Mouse (Mus musculus): ENCODE measurements around the gene Eef1e1. TPM values are rescaled to one million over a fixed set of nuclear protein-coding genes. Genes with fewer than 3 reads are reported as not detected.
"Not testable (repeated sequence)": the region's sequence is repeated elsewhere in the genome, so short reads cannot be mapped to it uniquely, and the experiment has no call there.

The Eef1e1 gene
- total RNA-seq, 4 experiments from 2014 or later = 11.4 to 17.3 (median 14.8) TPM

- no peak for DNase-seq (ENCODE audit: low spot score)
Measured at GRCm38 (mm10) chr13:38625492-38626228, 33.2 kb downstream of the Eef1e1 start.

DNA sequence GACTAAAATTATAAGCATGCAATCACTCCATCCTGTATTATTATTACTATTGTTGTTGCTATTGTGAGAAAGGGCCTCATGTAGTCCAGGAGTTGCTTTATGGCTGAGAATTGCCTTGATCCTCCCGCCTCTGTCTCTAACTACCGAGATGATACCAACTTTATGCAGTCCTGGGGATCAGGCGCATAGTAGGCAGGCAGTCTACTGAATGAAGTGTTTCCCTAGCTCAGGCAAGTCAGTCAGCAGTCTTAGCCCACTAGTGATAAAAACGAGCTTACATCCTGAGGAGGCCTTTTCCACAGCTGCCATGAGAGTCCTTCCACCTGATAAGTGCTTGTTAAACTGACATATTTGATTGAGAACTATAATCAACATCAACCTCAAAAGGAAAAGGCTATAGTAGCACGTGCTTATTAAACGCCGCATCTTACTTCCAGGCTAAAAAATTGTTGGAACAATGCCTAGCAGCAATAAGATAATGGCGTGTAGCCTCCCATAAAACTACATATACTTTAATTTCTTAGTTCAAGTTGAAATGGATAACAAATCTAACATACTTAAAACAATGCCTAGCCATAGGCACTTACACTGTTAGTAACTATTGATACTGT lies 34.5 kb downstream of the Eef1e1 start:
- no peak for DNase-seq (ENCODE audit: low spot score)

DNA sequence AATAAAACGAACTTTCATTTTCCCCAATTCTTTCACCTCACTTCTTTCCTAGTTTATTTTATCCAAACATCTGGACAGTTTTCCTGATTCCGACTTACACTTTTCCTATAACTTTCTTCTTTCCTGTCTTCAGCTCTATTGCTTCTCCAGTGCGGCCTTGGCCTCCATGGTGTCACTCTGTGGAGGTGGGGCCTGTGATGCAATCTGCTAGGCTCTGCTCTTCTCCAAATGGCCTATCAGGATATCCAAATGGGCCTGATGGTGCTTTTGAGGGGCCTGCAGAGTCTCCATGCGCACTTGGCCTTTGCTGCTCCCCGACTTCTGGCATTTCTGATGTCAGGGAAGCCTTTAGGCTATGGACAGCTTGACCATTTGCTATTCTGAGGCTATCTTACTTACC lies 35.6 kb downstream of the Eef1e1 start:
- DNase-seq (ENCODE audit: low spot score) = no peak

GRCm38 (mm10) chr13:38618001-38618630 lies 40.7 kb downstream of the Eef1e1 start:
- not testable (repeated sequence) for DNase-seq (ENCODE audit: low spot score)

GRCm38 (mm10) chr13:38616887-38617286 lies 42.0 kb downstream of the Eef1e1 start:
- no peak for DNase-seq (ENCODE audit: low spot score)

GRCm38 (mm10) chr13:38615656-38616055 lies 43.2 kb downstream of the Eef1e1 start:
- DNase-seq (ENCODE audit: low spot score) = no peak

- no peak for DNase-seq (ENCODE audit: low spot score)
Measured at GRCm38 (mm10) chr13:38614298-38614697, 44.6 kb downstream of the Eef1e1 start.

DNA sequence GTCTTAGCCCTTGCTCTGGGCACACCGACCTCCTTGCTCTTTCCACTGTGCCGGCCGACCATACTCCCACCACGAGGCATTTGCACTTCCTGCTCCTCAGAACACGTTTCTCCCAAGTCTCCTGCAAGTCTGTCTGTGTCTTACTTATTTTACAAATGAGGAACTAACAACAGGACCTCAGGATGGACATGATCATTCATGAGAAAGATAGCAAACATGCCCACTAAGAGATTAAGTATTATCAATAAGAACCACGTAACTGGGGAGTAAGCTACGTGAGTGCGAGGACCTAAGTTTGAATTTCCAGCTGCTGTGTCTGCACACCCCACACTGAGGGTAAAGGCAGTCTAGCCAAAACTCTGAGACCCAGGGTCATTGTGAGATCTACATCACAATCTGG lies 45.3 kb downstream of the Eef1e1 start:
- DNase-seq (ENCODE audit: low spot score) = no peak

DNA sequence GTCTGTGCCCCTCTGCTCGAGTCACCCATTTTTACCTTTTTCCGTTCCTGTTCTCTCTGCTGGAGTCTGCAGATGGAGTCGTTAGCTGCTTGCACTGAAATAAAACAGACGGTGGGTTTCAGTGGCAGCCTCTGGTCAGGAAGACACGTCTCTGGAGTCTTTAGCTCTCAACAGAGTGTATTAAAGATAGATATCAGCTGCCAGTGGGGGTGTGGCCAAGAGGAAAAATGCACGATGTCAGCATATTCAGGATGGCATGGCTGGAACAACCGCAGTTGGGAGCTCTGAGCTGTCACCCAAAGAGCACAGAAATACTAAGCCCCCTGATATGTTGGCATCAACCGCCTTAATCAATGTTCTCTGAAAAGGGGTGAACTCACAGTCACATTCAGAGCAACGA lies 46.2 kb downstream of the Eef1e1 start:
- no peak for DNase-seq (ENCODE audit: low spot score)

DNA sequence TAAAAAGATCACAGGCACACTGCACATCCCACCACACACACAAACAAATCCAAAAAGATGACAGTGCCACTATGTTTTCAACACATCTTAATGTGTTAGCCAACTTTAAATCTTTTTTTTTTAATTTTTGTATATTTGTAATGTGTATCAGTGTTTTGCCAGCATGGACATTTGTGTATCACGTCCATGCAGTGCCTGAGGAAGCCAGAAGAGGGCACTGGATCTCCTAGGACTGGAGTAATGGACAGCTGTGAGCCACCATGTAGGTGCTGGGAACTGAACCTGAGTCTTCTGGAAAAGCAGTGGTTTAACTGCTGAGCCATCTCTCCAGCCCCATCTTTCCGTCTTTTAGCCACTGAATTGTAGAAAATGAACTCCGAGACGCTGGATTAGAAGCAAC lies 46.7 kb downstream of the Eef1e1 start:
- no peak for DNase-seq (ENCODE audit: low spot score)

DNA sequence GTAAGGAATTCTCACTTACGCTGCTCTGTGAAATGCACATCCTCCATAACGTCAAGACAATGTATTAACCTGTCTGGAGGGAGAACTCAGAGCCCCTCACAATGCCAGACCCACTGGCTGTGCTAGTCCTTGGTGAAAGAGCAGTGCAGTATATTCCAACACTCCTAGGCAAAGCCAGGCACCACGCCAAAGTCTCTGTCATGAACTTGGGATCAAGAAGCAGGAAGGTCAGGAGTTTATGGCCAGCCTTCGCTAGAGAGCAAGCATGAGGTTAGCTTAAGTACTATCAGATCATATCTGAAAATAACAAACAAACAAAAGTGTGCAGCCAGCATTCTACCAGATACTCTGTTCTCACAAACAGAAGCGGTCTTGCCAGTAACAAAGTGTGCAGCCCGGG lies 48.5 kb downstream of the Eef1e1 start:
- no peak for DNase-seq (ENCODE audit: low spot score)

DNA sequence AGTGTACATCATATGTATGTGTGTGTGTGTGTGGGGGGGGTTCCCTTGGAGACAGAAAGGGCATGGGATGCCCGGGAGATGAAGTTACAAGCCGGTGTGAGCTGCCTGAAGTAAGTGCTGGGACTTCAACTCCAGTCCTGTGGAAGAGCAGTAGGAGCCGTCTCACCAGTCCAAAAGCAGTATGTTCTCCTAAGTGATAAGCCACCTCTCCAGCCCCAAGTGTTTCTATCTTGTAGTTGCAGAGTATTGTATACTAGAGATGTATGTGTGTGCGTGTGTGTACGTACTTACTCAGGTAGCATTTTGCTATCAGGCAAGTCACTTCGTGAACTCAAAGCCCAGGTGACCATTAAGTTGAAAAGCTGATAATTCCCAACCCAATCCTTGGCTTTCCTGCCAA lies 51.7 kb downstream of the Eef1e1 start:
- DNase-seq (ENCODE audit: low spot score) = no peak

- DNase-seq (ENCODE audit: low spot score) = no peak
Measured at GRCm38 (mm10) chr13:38605353-38605752, 53.5 kb downstream of the Eef1e1 start.

- no peak for DNase-seq (ENCODE audit: low spot score)
Measured at GRCm38 (mm10) chr13:38602966-38603365, 55.9 kb downstream of the Eef1e1 start.

GRCm38 (mm10) chr13:38602243-38602832 lies 56.5 kb downstream of the Eef1e1 start:
- DNase-seq (ENCODE audit: low spot score) = no peak

DNA sequence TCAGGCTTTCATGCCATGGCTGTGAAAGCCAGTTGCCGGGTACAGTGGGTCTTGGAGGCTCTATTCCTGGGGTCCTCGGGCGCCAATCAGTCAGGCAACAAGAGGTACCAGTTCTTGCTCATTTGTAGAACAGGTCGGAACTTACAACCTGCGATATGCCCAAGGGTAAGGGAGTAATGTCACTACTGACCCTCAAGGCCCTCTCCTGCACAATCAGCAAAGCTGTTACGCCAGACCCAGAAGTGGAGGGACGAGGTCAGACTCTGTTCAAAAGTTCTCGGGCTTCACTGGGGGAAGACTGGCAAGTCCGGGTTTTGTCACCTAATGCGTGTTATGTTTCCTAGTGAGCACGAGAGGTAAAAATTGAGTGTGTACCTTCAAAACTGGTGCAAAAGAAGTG lies 58.0 kb downstream of the Eef1e1 start:
- DNase-seq (ENCODE audit: low spot score) = no peak

DNA sequence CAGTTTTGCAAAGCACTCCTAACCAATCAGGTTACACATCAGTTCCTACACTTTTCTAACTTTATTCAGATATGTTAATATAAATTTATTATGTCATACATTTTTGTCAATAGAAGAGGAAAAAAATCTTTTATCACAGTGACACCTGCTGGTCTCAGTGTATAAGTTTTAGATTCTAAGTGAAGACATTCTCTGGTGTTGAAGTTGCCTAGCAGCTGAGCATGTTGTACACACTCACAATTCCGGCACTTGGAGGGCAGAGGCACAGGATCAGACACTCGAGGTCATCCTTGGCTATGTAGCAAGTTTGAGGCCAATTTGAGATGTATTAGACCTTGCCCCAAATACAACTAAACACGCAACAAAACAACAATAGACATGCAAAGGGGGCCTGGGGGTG lies 61.8 kb downstream of the Eef1e1 start:
- DNase-seq (ENCODE audit: low spot score) = no peak

- DNase-seq (ENCODE audit: low spot score) = no peak
Measured at GRCm38 (mm10) chr13:38596461-38596860, 62.4 kb downstream of the Eef1e1 start.
